Mouse (Mus musculus) neural tube, embryonic 14.5 days (tissue): ENCODE data around the gene 1810055G02Rik. TPM values are rescaled to one million over a fixed set of nuclear protein-coding genes. Genes with fewer than 3 reads are reported as not detected.

Source experiments
- ATAC-seq: fragments of 200-750 bp; cut with Nextera tagmentation; 2 replicates; pipeline ENCODE4 v1.8.0; 2017; ENCODE audit warnings: low read depth, mild to moderate bottlenecking, moderate TSS enrichment, moderate library complexity
- H3K27ac ChIP-seq: fragments of 300-500 bp; sonication (generic); 2 replicates; pipeline ENCODE4 v1.5.1; 2014; ENCODE audit warnings: low read depth, mild to moderate bottlenecking, control low read depth, low read length, moderate library complexity, mixed read lengths
- H3K27me3 ChIP-seq: fragments of 300-500 bp; sonication (generic); 2 replicates; pipeline ENCODE4 v1.6.1; 2014; ENCODE audit warnings: low read length; ENCODE audit not compliant: control insufficient read depth, insufficient read depth
- H3K36me3 ChIP-seq: fragments of 300-500 bp; sonication (generic); 2 replicates; pipeline ENCODE4 v1.6.1; 2014; ENCODE audit warnings: low read length, mixed read lengths; ENCODE audit not compliant: control insufficient read depth, insufficient read depth
- H3K4me1 ChIP-seq: fragments of 300-500 bp; sonication (generic); 2 replicates; pipeline ENCODE4 v1.6.1; 2014; ENCODE audit warnings: low read length; ENCODE audit not compliant: control insufficient read depth, insufficient read depth
- H3K4me2 ChIP-seq: fragments of 300-500 bp; sonication (generic); 2 replicates; pipeline ENCODE4 v1.6.1; 2014; ENCODE audit warnings: mild to moderate bottlenecking, low read depth, low read length, control low read depth
- H3K4me3 ChIP-seq: fragments of 300-500 bp; sonication (generic); 2 replicates; pipeline ENCODE4 v1.5.1; 2014; ENCODE audit warnings: low read depth, low read length, control low read depth, mixed read lengths
- H3K9ac ChIP-seq: fragments of 300-500 bp; sonication (generic); replicated peaks from 2 replicates; pipeline ENCODE4 v1.6.1; 2014; ENCODE audit warnings: low read depth, mild to moderate bottlenecking, control low read depth, low read length, mixed read lengths
- H3K9me3 ChIP-seq: fragments of 300-500 bp; sonication (generic); 2 replicates; pipeline ENCODE4 v1.6.1; 2016; ENCODE audit warnings: low read length; ENCODE audit not compliant: control insufficient read depth
- WGBS: fragments of 180-500 bp; shearing (Covaris S2); extraction: QIAGEN DNeasy Blood & Tissue Kit; methylation state at CpG from one replicate; pipeline ENCODE4 v1.1.7; 2014; 5-methylcytosine and 5-hydroxymethylcytosine counted together
- polyA plus RNA-seq: library from polyadenylated mRNA; unstranded; fragments of >200 nt; fragmentation: Nextera tagmentation; extraction: Ambion mirVana; gene quantifications from 2 replicates; pipeline ENCODE4 v1.2.1, GENCODE M21; 2014

The 1810055G02Rik gene
- polyA plus RNA-seq, 1 experiment from 2014 or later, result 33.4 TPM

DNA sequence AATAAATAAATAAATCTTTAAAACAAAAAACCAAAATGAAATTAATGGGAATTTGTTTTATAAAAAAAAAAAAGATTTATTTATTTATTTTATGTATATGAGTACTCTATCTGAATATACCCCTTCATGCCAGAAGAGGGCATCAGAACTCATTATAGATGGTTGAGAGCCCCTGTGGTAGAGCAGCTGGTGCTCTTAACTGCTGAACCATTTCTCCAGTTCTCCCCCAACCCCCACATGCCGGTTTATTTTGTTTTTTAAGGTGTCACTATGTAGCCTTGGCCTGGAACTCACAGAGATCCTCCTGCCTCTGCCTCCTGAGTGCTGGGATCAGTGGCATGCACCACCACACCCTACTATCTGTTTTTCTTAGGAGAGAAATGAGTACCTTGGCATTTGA lies 1.8 kb upstream of the 1810055G02Rik start:
- Histone ChIP-seq H3K27ac (no peak overlapping the region), H3K4me2 (no peak overlapping the region), H3K4me3 (no peak overlapping the region), H3K9ac (no peak overlapping the region), H3K4me1 (peaks cover 15% of the 10 kb centered on the region), H3K27me3 (no peaks in the 10 kb centered on the region), H3K9me3 (no peaks in the 10 kb centered on the region), H3K36me3 (no peaks in the 10 kb centered on the region)
- no peak for ATAC-seq
- WGBS, result 59% methylated on average over 1 of the region's 1 CpGs

- Histone ChIP-seq H3K4me2 (peak overlapping the region; percentile 60), H3K27ac (peak overlapping the region; percentile 91), H3K9me3 (no peaks in the 10 kb centered on the region), H3K4me1 (peaks cover 15% of the 10 kb centered on the region), H3K36me3 (no peaks in the 10 kb centered on the region), H3K27me3 (no peaks in the 10 kb centered on the region), H3K9ac (peak overlapping the region; percentile 81), H3K4me3 (peak overlapping the region; percentile 80)
- 40% methylated on average over 10 of the region's 10 CpGs for WGBS
- ATAC-seq, result no peak
Observed at GRCm38 (mm10) chr19:3707553-3707952, 540 bp upstream of the 1810055G02Rik start.

DNA sequence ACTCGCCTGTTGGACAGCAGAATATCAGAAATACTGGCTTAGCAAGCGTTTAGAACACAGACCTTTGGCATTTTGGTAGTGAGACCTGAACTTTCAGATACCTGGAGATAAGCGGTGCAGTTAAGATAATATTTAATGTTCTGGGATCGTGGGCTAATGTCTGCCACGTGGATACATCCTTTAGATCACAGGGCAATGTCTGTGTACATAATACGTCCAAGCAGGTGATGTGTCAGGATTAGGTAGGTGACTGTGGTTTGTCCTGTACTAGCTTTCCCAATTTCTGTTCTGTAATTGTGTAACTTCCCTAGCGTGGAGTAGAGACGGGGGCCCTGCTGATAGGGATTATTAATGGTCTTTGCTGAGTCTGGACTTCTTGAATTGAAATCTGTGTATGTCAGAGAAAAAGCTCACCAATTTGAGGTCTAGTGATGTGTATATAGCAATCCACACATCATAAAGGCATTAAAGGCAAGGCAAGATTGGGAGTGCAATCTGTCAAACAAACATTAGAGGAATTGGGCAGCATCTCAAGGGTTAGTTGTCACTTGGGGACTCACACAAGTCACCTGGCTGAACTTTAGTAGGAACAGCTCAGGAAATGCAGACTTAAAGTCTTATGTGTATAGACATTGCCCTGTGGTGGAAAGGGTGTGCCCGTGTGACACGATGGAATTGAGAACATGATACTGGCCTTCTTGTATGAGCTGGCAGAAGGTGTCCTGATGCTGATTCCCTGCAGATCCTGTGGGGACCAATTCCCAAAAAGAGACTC lies 1.1 kb downstream of the 1810055G02Rik start:
- Histone ChIP-seq H3K4me1 (peaks cover 15% of the 10 kb centered on the region), H3K9me3 (no peaks in the 10 kb centered on the region), H3K36me3 (no peaks in the 10 kb centered on the region), H3K27me3 (no peaks in the 10 kb centered on the region), H3K27ac (peak overlapping the region; percentile 91; the same call in 1 of the 2 replicates), H3K4me2 (peak overlapping the region; percentile 60), H3K9ac (peak overlapping the region; percentile 81), H3K4me3 (peak overlapping the region; percentile 80)
- WGBS, result 44% methylated on average over 10 of the region's 10 CpGs
- ATAC-seq, result no peak

GRCm38 (mm10) chr19:3710436-3710835 lies 2.3 kb downstream of the 1810055G02Rik start:
- no peak for ATAC-seq
- 97% methylated on average over 2 of the region's 2 CpGs for WGBS
- Histone ChIP-seq H3K4me3 (no peak overlapping the region), H3K4me1 (peaks cover 15% of the 10 kb centered on the region), H3K9ac (no peak overlapping the region), H3K4me2 (no peak overlapping the region), H3K36me3 (0 out of 2 replicates have a peak, but pooled peaks cover 5% of the 10 kb centered on the region), H3K9me3 (no peaks in the 10 kb centered on the region), H3K27me3 (no peaks in the 10 kb centered on the region), H3K27ac (no peak overlapping the region)

DNA sequence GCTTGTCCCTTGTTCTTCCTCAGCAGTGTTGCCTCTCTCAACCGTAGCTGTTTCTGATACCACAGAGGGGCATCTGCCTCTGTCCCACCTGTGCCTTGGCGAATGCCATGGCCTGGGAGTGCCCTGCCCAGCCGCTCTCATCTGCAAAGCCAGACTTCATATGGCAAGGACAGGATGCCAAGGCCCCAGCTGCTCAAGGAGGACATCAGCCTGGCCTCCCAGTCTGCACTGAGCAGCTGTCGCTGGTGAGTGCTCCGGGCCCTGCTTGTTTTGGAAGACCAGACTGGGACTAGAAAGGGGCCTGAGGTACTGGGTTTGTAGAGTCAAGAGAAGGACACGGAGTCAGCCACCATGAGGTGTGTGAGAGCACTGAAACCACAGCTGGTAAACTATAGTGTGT lies 6.3 kb downstream of the 1810055G02Rik start:
- ATAC-seq, result no peak
- Histone ChIP-seq H3K4me2 (no peak overlapping the region), H3K36me3 (peaks cover 18% of the 10 kb centered on the region), H3K27ac (no peak overlapping the region), H3K4me1 (peaks cover 3% of the 10 kb centered on the region), H3K9ac (no peak overlapping the region), H3K27me3 (no peaks in the 10 kb centered on the region), H3K4me3 (no peak overlapping the region), H3K9me3 (no peaks in the 10 kb centered on the region)
- WGBS, result 94% methylated on average over 6 of the region's 6 CpGs

DNA sequence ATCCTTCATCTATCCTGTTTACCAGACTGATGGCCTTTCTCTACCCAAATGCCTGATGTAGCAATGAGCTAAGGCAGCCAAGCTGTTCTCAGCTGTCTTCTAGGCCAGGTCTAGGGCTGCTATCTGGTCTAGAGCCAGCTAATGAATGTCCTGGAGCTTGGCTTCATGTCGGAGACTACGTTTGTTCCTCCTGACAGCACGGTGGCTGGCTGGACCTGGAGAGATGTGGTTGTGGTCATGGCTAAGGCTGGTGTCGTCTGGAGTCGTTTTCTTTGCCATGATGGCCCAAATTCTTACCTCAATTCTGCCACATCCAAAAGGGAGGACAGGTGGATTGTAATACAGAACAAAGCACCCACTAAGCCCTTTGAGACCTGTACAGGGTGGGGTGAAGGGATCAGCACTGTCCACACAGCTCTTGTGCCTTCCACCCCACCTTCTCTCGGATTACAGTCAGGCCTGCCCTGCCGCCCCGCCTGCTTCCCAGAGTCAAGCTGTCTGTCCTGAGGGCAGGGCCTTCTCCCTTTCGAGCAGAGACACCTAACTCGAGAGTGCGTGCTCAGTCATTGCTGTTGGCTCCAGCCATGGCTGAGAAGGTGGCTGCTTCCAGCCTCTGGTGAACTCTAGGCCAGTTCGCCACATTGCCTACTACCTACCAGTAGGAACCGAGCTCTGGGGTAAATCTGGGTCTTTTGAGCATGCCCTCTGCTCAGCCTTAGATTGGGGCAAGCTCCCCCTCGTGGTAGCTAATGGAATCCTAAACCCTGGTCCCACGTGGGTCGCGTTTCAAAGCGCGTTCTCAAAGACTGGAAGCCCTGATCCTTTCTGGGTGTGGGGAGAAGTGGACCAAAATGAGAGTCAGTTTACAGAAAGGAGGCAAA lies 10.6 kb downstream of the 1810055G02Rik start:
- H3K27ac ChIP-seq, result no peak overlapping the region
- H3K27me3 ChIP-seq, result no peaks in the 10 kb centered on the region
- WGBS, result 43% methylated on average over 19 of the region's 19 CpGs
- H3K4me2 ChIP-seq, result peak overlapping the region; percentile 61
- H3K4me1 ChIP-seq, result peaks cover 3% of the 10 kb centered on the region; the same call in 1 of the 2 replicates
- no peaks in the 10 kb centered on the region for H3K9me3 ChIP-seq
- peak overlapping the region; percentile 32 for H3K4me3 ChIP-seq
- H3K36me3 ChIP-seq, result peaks cover 18% of the 10 kb centered on the region
- peak; percentile 77; the same call in 1 of the 2 replicates for ATAC-seq
- no peak overlapping the region for H3K9ac ChIP-seq

DNA sequence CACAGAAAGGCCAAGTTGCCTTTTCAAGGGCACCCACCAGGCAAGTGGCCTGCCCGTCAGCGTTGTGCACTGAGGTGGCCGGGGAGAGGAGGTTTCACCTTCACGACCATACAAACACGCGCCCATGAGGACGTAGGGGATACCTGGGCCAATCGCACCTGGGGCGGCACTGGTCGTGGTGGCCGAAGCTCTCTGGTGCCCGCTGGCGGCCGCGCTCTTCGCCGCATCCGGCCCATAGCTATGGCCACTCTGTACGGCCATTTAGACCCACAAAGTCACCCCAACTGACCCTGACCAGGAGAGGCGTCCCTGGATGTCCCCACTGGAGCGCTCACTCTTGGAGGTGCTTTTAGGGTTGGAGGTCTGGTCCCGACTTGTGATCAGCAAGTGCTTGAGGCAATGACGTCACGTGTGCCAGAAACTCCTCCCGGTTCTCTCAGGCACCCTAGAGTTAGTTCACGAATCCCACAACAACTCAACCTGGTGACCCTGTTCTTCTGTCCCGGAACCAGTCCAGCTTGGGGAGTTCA lies 11.3 kb downstream of the 1810055G02Rik start:
- Histone ChIP-seq H3K27me3 (no peaks in the 10 kb centered on the region), H3K4me3 (peak overlapping the region; percentile 32), H3K4me1 (peaks cover 3% of the 10 kb centered on the region; the same call in 1 of the 2 replicates), H3K27ac (no peak overlapping the region), H3K9ac (no peak overlapping the region), H3K4me2 (peak overlapping the region; percentile 61), H3K36me3 (peaks cover 18% of the 10 kb centered on the region), H3K9me3 (no peaks in the 10 kb centered on the region)
- 2% methylated on average over 27 of the region's 27 CpGs for WGBS
- peak; percentile 32; the same call in 1 of the 2 replicates for ATAC-seq

GRCm38 (mm10) chr19:3723170-3723569 lies 15.1 kb downstream of the 1810055G02Rik start:
- Histone ChIP-seq H3K4me2 (no peak overlapping the region), H3K4me3 (no peak overlapping the region), H3K36me3 (no peaks in the 10 kb centered on the region), H3K9ac (no peak overlapping the region), H3K27me3 (no peaks in the 10 kb centered on the region), H3K9me3 (no peaks in the 10 kb centered on the region), H3K27ac (no peak overlapping the region), H3K4me1 (peaks cover 3% of the 10 kb centered on the region; the same call in 1 of the 2 replicates)
- 94% methylated on average over 9 of the region's 9 CpGs for WGBS
- ATAC-seq, result no peak
